Mouse (Mus musculus): Measurements from ENCODE around the gene Thrsp.

Gene Thrsp

GRCm38 (mm10) chr7:97418717-97419116 is 1.2 kb upstream of the Thrsp start:
- no peak for DNase-seq (ENCODE audit: low spot score)

DNA sequence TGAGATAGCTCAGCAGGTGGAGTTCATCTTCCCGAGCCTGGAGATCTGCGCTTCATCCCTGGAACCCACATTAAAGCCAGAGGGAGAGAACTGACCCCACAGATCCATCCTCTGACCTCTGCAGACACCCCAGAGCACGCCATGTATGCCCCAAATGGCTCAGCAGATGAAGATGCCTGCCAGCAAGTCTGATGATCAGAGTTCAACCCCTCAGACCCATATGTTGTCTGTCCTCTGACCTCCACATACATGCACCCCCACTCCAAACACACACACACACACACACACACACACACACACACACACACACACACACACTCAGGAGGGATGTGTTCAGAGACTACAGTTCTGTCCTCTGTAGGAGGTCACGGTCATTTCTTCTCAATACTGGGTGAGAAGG is 1.1 kb downstream of the Thrsp start:
- no peak for DNase-seq (ENCODE audit: low spot score)

- DNase-seq (ENCODE audit: low spot score) = no peak
Measured at GRCm38 (mm10) chr7:97414915-97415687, 2.4 kb downstream of the Thrsp start.

GRCm38 (mm10) chr7:97414426-97414825 is 3.1 kb downstream of the Thrsp start:
- no peak for DNase-seq (ENCODE audit: low spot score)

DNA sequence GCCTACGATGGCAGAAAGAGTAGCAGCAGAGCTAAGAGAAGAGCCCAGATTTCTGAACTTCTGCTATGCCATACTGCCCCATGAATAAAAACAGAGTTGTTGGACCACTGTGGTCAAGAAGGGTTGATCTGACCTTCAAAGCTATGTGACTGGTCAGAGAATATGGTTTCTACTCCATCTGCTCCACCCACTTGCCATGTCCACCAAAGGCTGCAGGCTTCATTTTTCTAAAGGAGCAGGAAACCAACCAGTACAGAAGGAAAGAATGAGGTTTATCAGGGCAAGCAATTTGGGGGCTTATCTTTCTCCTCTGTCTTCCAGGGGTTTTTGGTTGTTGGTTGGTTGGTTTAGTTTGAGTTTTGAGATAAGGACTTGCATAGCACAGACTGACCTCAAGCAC is 3.5 kb downstream of the Thrsp start:
- DNase-seq (ENCODE audit: low spot score) = no peak

GRCm38 (mm10) chr7:97411575-97411974 is 6.0 kb downstream of the Thrsp start:
- no peak for DNase-seq (ENCODE audit: low spot score)

- DNase-seq (ENCODE audit: low spot score) = no peak
Measured at GRCm38 (mm10) chr7:97411106-97411505, 6.4 kb downstream of the Thrsp start.

DNA sequence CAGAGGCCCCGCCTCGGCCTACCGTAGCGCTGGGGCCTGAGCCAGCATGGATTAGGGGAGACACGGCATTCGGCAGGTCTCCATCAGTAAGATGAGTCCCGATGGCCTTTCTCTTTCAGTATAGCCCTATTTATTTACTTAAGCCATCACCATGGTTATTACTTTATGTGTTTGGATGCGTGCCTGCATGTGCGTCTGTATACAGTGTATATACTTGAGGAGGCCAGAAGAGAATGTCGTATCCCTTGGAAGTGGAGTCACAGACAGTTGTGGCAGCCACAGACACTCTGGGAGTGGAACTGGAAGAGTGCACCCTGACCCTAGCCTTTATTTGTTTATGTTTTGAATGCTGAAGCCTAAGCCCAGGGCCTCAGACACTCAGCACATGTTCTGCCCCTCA is 10.4 kb downstream of the Thrsp start:
- DNase-seq (ENCODE audit: low spot score) = no peak

GRCm38 (mm10) chr7:97399960-97400715 is 17.4 kb downstream of the Thrsp start, which contains the start of gene Ndufc2:
TSS of gene Ndufc2 (plus strand) at chr7:97400003.
- DNase-seq (ENCODE audit: low spot score) = no peak

DNA sequence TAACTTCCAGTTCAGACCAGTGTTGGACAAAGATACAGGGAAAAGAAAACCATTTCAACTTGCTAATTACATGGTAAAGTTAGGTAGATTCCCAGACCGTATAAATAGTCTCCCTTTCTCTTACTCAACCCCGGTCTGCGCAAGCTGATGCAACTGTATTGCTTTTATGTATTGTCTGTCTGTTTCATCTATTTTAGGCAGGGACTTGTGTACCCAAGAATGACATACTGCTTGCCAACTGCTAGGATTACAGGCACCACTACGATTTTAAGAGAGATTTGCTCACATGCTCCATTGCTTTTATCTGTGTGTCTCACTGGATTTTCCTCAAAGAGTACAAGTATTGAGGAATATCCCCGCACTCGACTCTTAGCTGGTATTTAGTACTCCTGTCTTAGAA is 18.6 kb downstream of the Thrsp start:
- DNase-seq (ENCODE audit: low spot score) = no peak

DNA sequence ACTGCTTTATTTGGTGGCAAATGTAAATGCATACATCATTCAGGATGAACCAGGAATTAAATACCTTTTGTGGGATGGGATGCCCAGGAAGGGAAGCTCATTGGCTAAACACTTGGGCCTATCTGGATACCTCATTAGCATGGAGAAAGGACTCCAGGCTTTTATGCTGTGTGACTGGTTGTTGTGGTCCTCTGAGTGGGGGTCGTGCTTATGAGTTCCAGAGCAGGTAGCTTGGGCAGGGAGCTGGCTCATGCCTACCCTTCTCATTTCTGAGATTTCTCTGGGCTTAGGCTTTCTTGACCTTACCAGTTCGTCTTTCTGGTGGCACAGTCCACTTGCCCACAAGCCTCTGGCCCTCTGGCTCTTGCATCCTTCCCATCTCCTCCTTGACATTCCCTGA is 23.2 kb downstream of the Thrsp start:
- DNase-seq (ENCODE audit: low spot score) = no peak

GRCm38 (mm10) chr7:97392079-97392445 is 25.5 kb downstream of the Thrsp start:
- DNase-seq (ENCODE audit: low spot score) = no peak

DNA sequence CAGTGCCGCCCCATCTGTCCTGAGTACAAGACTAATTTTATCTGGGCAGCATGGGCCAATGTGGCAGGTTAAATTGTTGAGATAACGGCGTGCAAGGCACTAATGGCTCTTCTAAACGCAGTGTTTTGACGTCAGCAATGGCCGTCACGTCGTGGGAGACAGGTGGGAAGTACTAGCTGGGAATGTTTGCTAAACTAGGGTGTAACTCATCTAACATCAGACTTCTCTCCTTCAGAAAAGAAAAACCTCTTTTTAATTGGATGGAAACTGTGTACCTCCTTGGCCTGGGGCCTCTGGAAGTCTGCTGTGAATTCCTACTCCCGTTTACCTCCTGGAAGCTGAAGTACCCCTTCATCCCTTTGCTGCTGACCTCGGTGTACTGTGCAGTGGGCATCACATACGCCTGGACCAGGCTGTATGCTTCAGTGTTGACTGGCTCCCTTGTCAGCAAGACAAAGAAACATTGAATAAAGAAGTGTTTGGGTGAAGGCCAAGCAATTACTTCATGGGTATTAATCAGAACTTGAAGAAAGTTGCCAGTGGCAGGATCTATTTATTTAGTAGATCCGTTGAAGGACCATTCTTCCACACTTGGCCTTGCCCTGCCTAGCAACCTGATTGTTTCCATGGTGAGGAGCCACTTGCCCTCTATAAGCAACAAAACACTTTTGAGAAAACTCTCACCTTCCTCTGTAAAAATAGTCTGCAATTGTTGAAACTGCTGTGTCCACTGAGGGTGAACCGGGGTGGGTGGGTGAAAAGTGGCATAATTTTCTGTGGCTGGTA is 26.0 kb downstream of the Thrsp start:
- peak; percentile 31 for DNase-seq (ENCODE audit: low spot score)

DNA sequence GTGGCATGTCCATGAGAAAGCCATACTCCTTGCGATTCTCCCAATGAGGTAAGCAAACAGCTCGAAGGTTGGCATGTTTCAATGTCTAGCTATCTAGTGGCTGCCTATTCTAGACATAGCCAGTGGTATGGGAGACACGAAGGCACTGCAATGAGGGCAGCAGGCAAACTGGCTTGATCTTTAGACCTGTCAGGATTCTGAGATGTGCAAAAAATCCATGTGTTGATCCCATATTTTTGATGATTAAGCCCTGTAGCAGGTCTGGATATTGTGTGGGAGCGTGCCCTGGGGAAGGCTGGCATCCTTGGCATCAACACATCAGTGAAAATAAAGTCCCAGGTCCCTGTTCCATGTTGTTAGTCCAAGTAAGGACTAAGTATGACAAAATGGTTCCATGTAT is 29.0 kb downstream of the Thrsp start:
- DNase-seq (ENCODE audit: low spot score) = no peak

- no peak for DNase-seq (ENCODE audit: low spot score)
Measured at GRCm38 (mm10) chr7:97387561-97388147, 29.9 kb downstream of the Thrsp start.

DNA sequence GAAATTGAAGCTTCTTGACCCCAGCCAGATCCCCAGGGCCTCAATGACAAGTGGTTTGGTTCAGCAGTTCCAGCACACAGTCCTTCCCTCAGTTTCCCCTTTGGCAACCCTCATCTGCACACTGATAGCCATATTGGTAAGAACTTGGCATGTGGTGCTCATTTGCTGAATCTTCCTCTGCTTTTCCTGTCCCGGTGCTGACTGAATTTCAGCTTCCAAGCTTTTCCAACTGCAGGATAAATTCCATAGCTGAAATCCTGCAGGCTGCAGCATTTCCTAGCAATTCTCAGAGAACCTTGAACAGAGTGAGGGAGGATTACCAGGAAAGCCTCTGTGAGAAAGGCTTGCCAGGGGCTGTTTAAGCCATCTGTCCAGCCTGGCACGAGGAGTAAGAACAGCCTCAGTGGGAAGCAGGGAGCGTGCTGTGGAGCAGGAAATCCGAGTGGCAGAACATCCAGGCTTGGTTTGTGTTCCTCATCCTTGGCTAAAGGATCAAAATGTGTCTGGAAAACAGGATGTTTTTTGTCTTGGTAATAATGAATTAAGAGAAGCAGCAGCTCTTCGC is 30.6 kb downstream of the Thrsp start:
- DNase-seq (ENCODE audit: low spot score) = peak; percentile 48

GRCm38 (mm10) chr7:97386106-97386805 is 31.3 kb downstream of the Thrsp start:
- DNase-seq (ENCODE audit: low spot score) = no peak

GRCm38 (mm10) chr7:97383496-97384132 is 33.9 kb downstream of the Thrsp start:
- DNase-seq (ENCODE audit: low spot score) = no peak

DNA sequence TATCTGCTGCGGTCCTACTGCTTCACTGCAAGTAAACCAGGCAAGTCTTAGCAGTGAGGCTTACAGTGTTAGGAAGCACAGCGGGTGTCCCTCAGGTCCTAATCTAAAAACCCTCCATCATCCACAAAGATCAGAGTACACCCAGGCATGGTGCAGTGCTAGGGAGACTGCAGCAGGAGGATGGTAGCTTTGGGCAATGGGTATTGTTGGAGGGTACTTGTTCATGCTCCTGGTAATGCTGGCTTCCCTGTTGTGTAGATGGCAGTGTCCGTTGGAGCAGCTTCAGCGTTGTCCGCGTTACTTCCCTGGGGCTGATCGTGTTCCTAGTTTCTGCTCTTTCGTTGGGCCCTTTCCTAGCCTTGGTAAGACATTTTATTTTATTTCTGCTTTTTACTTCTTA is 34.9 kb downstream of the Thrsp start:
- DNase-seq (ENCODE audit: low spot score) = no peak

DNA sequence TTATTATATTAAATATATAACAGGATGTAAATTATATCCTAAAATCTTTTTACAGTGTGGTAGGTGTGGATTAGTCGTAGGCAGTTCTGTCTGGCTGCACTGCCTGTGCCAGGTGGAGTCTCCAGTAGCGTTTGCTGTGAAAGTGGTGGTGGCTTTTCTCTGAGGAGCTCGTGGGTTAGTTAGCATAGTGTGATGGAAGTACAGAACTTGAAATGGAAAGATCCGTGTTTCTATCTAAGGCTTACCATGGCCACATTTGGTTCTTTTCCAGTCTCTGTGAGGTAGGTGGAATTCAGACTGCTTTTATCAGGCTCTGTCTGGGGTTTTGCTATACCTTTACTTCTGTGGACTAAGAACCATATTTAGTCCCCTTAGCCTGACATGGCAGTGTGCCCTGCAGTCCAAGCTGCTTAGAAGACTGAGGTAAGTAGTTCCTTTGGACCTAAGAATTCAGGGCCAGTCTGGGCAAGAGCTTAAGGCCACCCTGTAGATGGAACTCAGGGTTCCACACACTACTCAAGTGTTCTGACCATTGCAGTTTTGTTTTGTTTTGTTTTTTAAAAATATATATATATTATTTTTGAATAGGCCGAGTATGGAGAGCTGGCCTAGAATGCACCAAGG is 36.9 kb downstream of the Thrsp start:
- DNase-seq (ENCODE audit: low spot score) = no peak

Data from left cerebral cortex, adult 11 months (tissue).